Mouse (Mus musculus): ENCODE measurements at regions not wholly inside any gene's neighbourhood (a gene's known extent, or its start where the extent isn't known, plus 50 kb on each side); places are given as distances from the start of the nearest gene placed in this dataset.
"Not testable (repeated sequence)": the region's sequence is repeated elsewhere in the genome, so short reads cannot be mapped to it uniquely, and the experiment has no call there.

- H3K27ac ChIP-seq (replicated peaks; ENCODE audit: insufficient read depth, low read depth, low read length) = no peak overlapping the region
- no peak overlapping the region for H3K9ac ChIP-seq (ENCODE audit: low read depth, low read length)
- no peaks in the 10 kb centered on the region for H3K27me3 ChIP-seq (ENCODE audit: control insufficient read depth, insufficient read depth, low read length)
- no peak overlapping the region for H3K4me3 ChIP-seq (ENCODE audit: insufficient read depth, low read depth, low read length)
- no peaks in the 10 kb centered on the region for H3K36me3 ChIP-seq (ENCODE audit: control insufficient read depth, insufficient read depth, low read length)
- no peak for TF ChIP-seq POLR2A (IDR thresholded peaks at IDR 0.05; ENCODE audit: extremely low read depth, insufficient read depth, low read length)
- TF ChIP-seq CTCF (IDR thresholded peaks at IDR 0.05; ENCODE audit: low read depth, low read length) = no peak
- H3K79me2 ChIP-seq (ENCODE audit: control insufficient read depth, insufficient read depth, low read length) = no peaks in the 10 kb centered on the region
- 90% methylated on average over 8 of the region's 8 CpGs for WGBS
- H3K4me1 ChIP-seq (ENCODE audit: control insufficient read depth, insufficient read depth, low read length) = no peaks in the 10 kb centered on the region; the same call in 1 of the 2 replicates
- DNase-seq (ENCODE audit: extremely low read depth, low read depth, low spot score) = no peak
These were observed 186.4 kb upstream of the Rarb start for GRCm38 (mm10) chr14:17005194-17006018.

GRCm38 (mm10) chr14:17004714-17005113 is 185.8 kb upstream of the Rarb start:
- WGBS = 76% methylated on average over 1 of the region's 1 CpGs
- Histone ChIP-seq H3K4me1 (ENCODE audit: control insufficient read depth, insufficient read depth, low read length) (no peaks in the 10 kb centered on the region; the same call in 1 of the 2 replicates), H3K27me3 (ENCODE audit: control insufficient read depth, insufficient read depth, low read length) (no peaks in the 10 kb centered on the region), H3K4me3 (ENCODE audit: insufficient read depth, low read depth, low read length) (no peak overlapping the region), H3K36me3 (ENCODE audit: control insufficient read depth, insufficient read depth, low read length) (no peaks in the 10 kb centered on the region), H3K79me2 (ENCODE audit: control insufficient read depth, insufficient read depth, low read length) (no peaks in the 10 kb centered on the region), H3K9ac (ENCODE audit: low read depth, low read length) (no peak overlapping the region), H3K27ac (replicated peaks; ENCODE audit: insufficient read depth, low read depth, low read length) (no peak overlapping the region)
- TF ChIP-seq POLR2A (IDR thresholded peaks at IDR 0.05; ENCODE audit: extremely low read depth, insufficient read depth, low read length) = no peak
- TF ChIP-seq CTCF (IDR thresholded peaks at IDR 0.05; ENCODE audit: low read depth, low read length) = no peak
- no peak for DNase-seq (ENCODE audit: extremely low read depth, low read depth, low spot score)

DNA sequence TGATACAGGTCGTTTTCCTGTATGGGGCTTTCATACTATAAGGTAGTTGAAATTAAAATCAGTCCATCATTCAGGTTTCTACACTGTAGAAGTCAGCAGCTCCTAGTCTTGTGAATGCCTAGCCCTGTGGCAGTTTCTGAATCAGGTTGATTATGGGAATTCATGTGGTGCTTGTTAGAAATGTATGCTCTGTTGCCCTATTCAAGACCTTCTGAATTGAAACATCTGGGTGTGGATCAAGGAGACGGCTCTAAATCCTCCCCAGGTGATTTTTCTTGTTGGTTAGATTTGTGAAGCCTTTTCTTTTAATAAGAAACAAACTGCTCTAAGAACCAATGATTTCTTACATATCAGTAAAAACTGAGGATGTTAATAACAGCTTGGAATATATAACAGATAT is 177.8 kb upstream of the Rarb start:
- Histone ChIP-seq H3K4me3 (ENCODE audit: insufficient read depth, low read depth, low read length) (no peak overlapping the region), H3K36me3 (ENCODE audit: control insufficient read depth, insufficient read depth, low read length) (no peaks in the 10 kb centered on the region), H3K27ac (replicated peaks; ENCODE audit: insufficient read depth, low read depth, low read length) (no peak overlapping the region), H3K79me2 (ENCODE audit: control insufficient read depth, insufficient read depth, low read length) (no peaks in the 10 kb centered on the region), H3K4me1 (ENCODE audit: control insufficient read depth, insufficient read depth, low read length) (no peaks in the 10 kb centered on the region), H3K27me3 (ENCODE audit: control insufficient read depth, insufficient read depth, low read length) (no peaks in the 10 kb centered on the region), H3K9ac (ENCODE audit: low read depth, low read length) (no peak overlapping the region)
- no peak for DNase-seq (ENCODE audit: extremely low read depth, low read depth, low spot score)
- WGBS = 77% methylated on average over 2 of the region's 2 CpGs
- TF ChIP-seq POLR2A (IDR thresholded peaks at IDR 0.05; ENCODE audit: extremely low read depth, insufficient read depth, low read length) (no peak), CTCF (IDR thresholded peaks at IDR 0.05; ENCODE audit: low read depth, low read length) (no peak)

DNA sequence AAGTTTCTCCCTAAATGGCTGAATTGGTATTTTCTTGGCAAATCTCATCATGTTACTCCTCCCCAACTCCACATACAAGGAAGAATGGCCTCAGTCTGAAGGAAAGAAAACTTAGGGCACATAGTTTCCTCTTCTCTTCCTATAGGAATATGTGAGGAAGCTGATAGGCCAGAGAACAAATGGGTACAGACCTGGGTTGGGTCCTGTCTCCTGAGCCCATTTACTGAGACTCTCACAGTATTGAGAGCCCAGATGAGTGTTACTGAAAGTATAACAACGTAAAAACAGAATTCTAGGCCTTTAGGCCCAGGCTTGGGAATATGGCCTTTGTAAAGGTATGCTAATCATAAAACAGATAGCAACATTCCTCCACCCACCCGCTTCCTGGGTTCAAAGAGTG is 152.0 kb upstream of the Rarb start:
- H3K9ac ChIP-seq (ENCODE audit: low read depth, low read length); H3K36me3 ChIP-seq (ENCODE audit: control insufficient read depth, insufficient read depth, low read length); H3K4me3 ChIP-seq (ENCODE audit: insufficient read depth, low read depth, low read length); H3K4me1 ChIP-seq (ENCODE audit: control insufficient read depth, insufficient read depth, low read length); H3K27ac ChIP-seq (replicated peaks; ENCODE audit: insufficient read depth, low read depth, low read length); H3K27me3 ChIP-seq (ENCODE audit: control insufficient read depth, insufficient read depth, low read length); DNase-seq (ENCODE audit: extremely low read depth, low read depth, low spot score); H3K79me2 ChIP-seq (ENCODE audit: control insufficient read depth, insufficient read depth, low read length): not testable (repeated sequence)
- 90% methylated on average over 2 of the region's 2 CpGs for WGBS

- H3K27me3 ChIP-seq (ENCODE audit: control insufficient read depth, insufficient read depth, low read length) = no peaks in the 10 kb centered on the region
These were observed 145.9 kb upstream of the Rarb start for GRCm38 (mm10) chr14:16964717-16965391.

More at GRCm38 (mm10) chr14:16964717-16965391, 145.9 kb upstream of the Rarb start:
- Histone ChIP-seq H3K27ac (replicated peaks; ENCODE audit: insufficient read depth, low read depth, low read length) (no peak overlapping the region), H3K9ac (ENCODE audit: low read depth, low read length) (no peak overlapping the region), H3K79me2 (ENCODE audit: control insufficient read depth, insufficient read depth, low read length) (no peaks in the 10 kb centered on the region), H3K4me3 (ENCODE audit: insufficient read depth, low read depth, low read length) (no peak overlapping the region), H3K36me3 (ENCODE audit: control insufficient read depth, insufficient read depth, low read length) (no peaks in the 10 kb centered on the region), H3K4me1 (ENCODE audit: control insufficient read depth, insufficient read depth, low read length) (no peaks in the 10 kb centered on the region; the same call in 1 of the 2 replicates)
- 24% methylated on average over 2 of the region's 2 CpGs for WGBS
- TF ChIP-seq POLR2A (IDR thresholded peaks at IDR 0.05; ENCODE audit: extremely low read depth, insufficient read depth, low read length) (no peak), CTCF (IDR thresholded peaks at IDR 0.05; ENCODE audit: low read depth, low read length) (no peak)
- DNase-seq (ENCODE audit: extremely low read depth, low read depth, low spot score) = no peak

Data from liver, adult 2 months (tissue).